21 mouse cellular contexts compared by ENCODE assay signal in the genomic region with DNA sequence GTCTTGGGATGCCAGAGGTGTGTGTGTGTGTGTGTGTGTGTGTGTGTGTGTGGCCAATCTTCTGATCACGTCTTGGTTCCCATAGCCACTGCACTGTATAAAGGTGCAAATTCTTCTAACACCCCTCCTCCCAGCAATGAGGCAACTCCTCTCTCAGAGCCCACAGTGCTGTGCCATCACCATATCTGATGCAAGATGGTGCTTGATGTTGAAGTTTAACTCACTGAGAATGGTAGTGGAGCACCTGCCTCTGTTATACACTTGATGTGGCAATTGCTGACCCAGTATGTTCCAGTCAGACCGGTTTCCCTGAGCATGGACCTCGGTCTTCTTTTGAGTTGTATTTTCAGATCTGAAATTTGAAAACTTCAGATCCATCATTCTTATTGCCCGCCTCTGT. TPM values are rescaled to one million over a fixed set of nuclear protein-coding genes. Genes with fewer than 3 reads are reported as not detected.
A peak's percentile ranks its signal among the peaks of the same experiment; 100 is the strongest.
DNase-seq lines count a peak whose midpoint lies in the region; ATAC-seq and TF ChIP-seq lines count a peak whose summit lies in the region.
"Had no signal": no experiment of that assay in that cellular context is flagged by ENCODE, and none has a peak within 500 bp of the region (broad histone marks: within the 10 kb centered on the region; RNA-seq: fewer than 3 reads in every experiment).

No protein-coding gene starts in this region.

- no peak for TF ChIP-seq POLR2A in lung, adult 2 months (IDR thresholded peaks at IDR 0.05; ENCODE audit: borderline replicate concordance, extremely low read depth, low read depth, low read length)

- no peak for TF ChIP-seq EP300 in liver, postnatal 0 days (IDR thresholded peaks at IDR 0.05; ENCODE audit: low read depth)
- peak; percentile 26; the same call in 1 of the 2 replicates for TF ChIP-seq EP300 in lung, postnatal 0 days (IDR thresholded peaks at IDR 0.05)

- H3K36me3 ChIP-seq in liver, postnatal 0 days (replicated peaks; ENCODE audit: insufficient read depth, low read length) = no peaks in the 10 kb centered on the region
- no peaks in the 10 kb centered on the region for H3K36me3 ChIP-seq in liver, embryonic 11.5 days (ENCODE audit: control insufficient read depth, insufficient read depth, low read length)
- no peaks in the 10 kb centered on the region for H3K36me3 ChIP-seq in lung, postnatal 0 days (ENCODE audit: insufficient read depth, low read length)
- H3K36me3 ChIP-seq: embryonic facial prominence, embryonic 10.5 days; embryonic facial prominence, embryonic 12.5 days; forebrain, embryonic 15.5 days had no signal

- TF ChIP-seq CTCF in liver, postnatal 0 days (IDR thresholded peaks at IDR 0.05; ENCODE audit: low read depth) = no peak
- TF ChIP-seq CTCF in lung, postnatal 0 days (IDR thresholded peaks at IDR 0.05) = no peak
- no peak for TF ChIP-seq CTCF in lung, adult 2 months (IDR thresholded peaks at IDR 0.05; ENCODE audit: insufficient read depth, low read length)

- no peak overlapping the region for H3K4me2 ChIP-seq in liver, postnatal 0 days (ENCODE audit: low read depth, low read length)
- no peak overlapping the region for H3K4me2 ChIP-seq in liver, embryonic 11.5 days
- H3K4me2 ChIP-seq in lung, postnatal 0 days (replicated peaks; ENCODE audit: low read depth, low read length) = no peak overlapping the region
- H3K4me2 ChIP-seq: embryonic facial prominence, embryonic 12.5 days; forebrain, embryonic 13.5 days; forebrain, embryonic 15.5 days had no signal

- no peaks in the 10 kb centered on the region for H3K4me1 ChIP-seq in liver, postnatal 0 days (ENCODE audit: insufficient read depth)
- H3K4me1 ChIP-seq in liver, embryonic 11.5 days (replicated peaks; ENCODE audit: control insufficient read depth, insufficient read depth, low read length) = no peaks in the 10 kb centered on the region
- H3K4me1 ChIP-seq in lung, postnatal 0 days (ENCODE audit: insufficient read depth, low read depth, low read length) = no peaks in the 10 kb centered on the region
- H3K4me1 ChIP-seq in lung, adult 2 months (ENCODE audit: control insufficient read depth, insufficient read depth, low read length) = no peaks in the 10 kb centered on the region
- H3K4me1 ChIP-seq: forebrain, embryonic 15.5 days had no signal

- no peak for DNase-seq in liver, postnatal 0 days
- no peak for DNase-seq in liver, embryonic 11.5 days (ENCODE audit: low spot score)
- peak; percentile 65 for DNase-seq in lung, postnatal 0 days (ENCODE audit: low spot score)
- DNase-seq in lung, adult 2 months = no peak
- DNase-seq in lung, postnatal 25 days (ENCODE audit: low spot score) = peak; percentile 31
- no peak for DNase-seq in kidney, adult 11 months
- no peak for DNase-seq in embryo, embryonic 9.5 days (ENCODE audit: extremely low spot score)
- DNase-seq: adrenal gland, adult 2 months; adrenal gland, postnatal 10 days; adrenal gland, postnatal 25 days; cerebellum, adult 11 months; cerebellum, adult 18-20 months; cerebellum, adult 8-10 months; cerebellum, adult 9-11 months; cerebellum, postnatal 14 days; cerebellum, postnatal 36 days; embryo, embryonic 11 days had no signal

- ATAC-seq in liver, postnatal 0 days = peak; percentile 81
- ATAC-seq in liver, embryonic 11.5 days (replicated peaks; ENCODE audit: low FRiP score) = no peak
- ATAC-seq in lung, postnatal 0 days = peak; percentile 57
- ATAC-seq: forebrain, embryonic 13.5 days; forebrain, embryonic 15.5 days had no signal

- WGBS in liver, postnatal 0 days (ENCODE audit: insufficient replicate concordance) = 67% methylated on average over 4 of the region's 4 CpGs
- WGBS in liver, embryonic 11.5 days = 70% methylated on average over 4 of the region's 4 CpGs
- WGBS in lung, postnatal 0 days = 62% methylated on average over 4 of the region's 4 CpGs
- WGBS in lung, adult 2 months = 81% methylated on average over 4 of the region's 4 CpGs

- H3K27me3 ChIP-seq in liver, postnatal 0 days (ENCODE audit: insufficient read depth, low read length) = 0 out of 2 replicates have a peak, but pooled peaks cover under 1% of the 10 kb centered on the region
- peaks cover 16% of the 10 kb centered on the region for H3K27me3 ChIP-seq in liver, embryonic 11.5 days (replicated peaks; ENCODE audit: control insufficient read depth, insufficient read depth, low read length)
- no peaks in the 10 kb centered on the region for H3K27me3 ChIP-seq in lung, postnatal 0 days (replicated peaks; ENCODE audit: insufficient read depth, low read length)

- H3K4me3 ChIP-seq in liver, postnatal 0 days (ENCODE audit: low read depth, low read length) = no peak overlapping the region
- no peak overlapping the region for H3K4me3 ChIP-seq in liver, embryonic 11.5 days (ENCODE audit: low read depth, low read length)
- H3K4me3 ChIP-seq in lung, postnatal 0 days (ENCODE audit: low read depth, low read length) = no peak overlapping the region
- no peak overlapping the region for H3K4me3 ChIP-seq in lung, adult 2 months (replicated peaks; ENCODE audit: extremely low read depth, low read depth, low read length)
- H3K4me3 ChIP-seq: embryonic facial prominence, embryonic 10.5 days; embryonic facial prominence, embryonic 12.5 days; forebrain, embryonic 13.5 days; forebrain, embryonic 15.5 days had no signal

- no peak overlapping the region for H3K27ac ChIP-seq in liver, postnatal 0 days (ENCODE audit: low read depth)
- no peak overlapping the region for H3K27ac ChIP-seq in liver, embryonic 11.5 days (ENCODE audit: low read depth, low read length)
- no peak overlapping the region for H3K27ac ChIP-seq in lung, postnatal 0 days (ENCODE audit: low read length)
- H3K27ac ChIP-seq: embryonic facial prominence, embryonic 10.5 days; embryonic facial prominence, embryonic 12.5 days; forebrain, embryonic 13.5 days; forebrain, embryonic 15.5 days had no signal

- H3K9ac ChIP-seq in liver, postnatal 0 days (replicated peaks) = no peak overlapping the region
- no peak overlapping the region for H3K9ac ChIP-seq in liver, embryonic 11.5 days (ENCODE audit: low read depth, low read length)
- no peak overlapping the region for H3K9ac ChIP-seq in lung, postnatal 0 days (replicated peaks; ENCODE audit: low read depth)
- H3K9ac ChIP-seq: embryonic facial prominence, embryonic 12.5 days; forebrain, embryonic 13.5 days; forebrain, embryonic 15.5 days had no signal

- no peaks in the 10 kb centered on the region for H3K9me3 ChIP-seq in liver, postnatal 0 days (ENCODE audit: low read length)
- H3K9me3 ChIP-seq in liver, embryonic 11.5 days (ENCODE audit: control insufficient read depth, low read length) = no peaks in the 10 kb centered on the region
- H3K9me3 ChIP-seq in lung, postnatal 0 days (ENCODE audit: low read length) = no peaks in the 10 kb centered on the region
- H3K9me3 ChIP-seq: embryonic facial prominence, embryonic 10.5 days; embryonic facial prominence, embryonic 12.5 days; forebrain, embryonic 13.5 days; forebrain, embryonic 15.5 days had no signal

RNA-seq across cellular contexts. Expression of gene Ttc1, which starts 22.3 kb away (rescaled TPM):
- 31.8 and 33.4 TPM in 2 replicates for polyA plus RNA-seq in liver, postnatal 0 days (2015; fragmentation: Nextera tagmentation; extraction: Ambion mirVana)
- polyA plus RNA-seq in liver, embryonic 11.5 days (2014; fragmentation: Nextera tagmentation; extraction: Ambion mirVana) = 75.4 and 76.1 TPM in 2 replicates
- 53.2 TPM in 2 replicates for polyA plus RNA-seq in lung, postnatal 0 days (2015; fragmentation: Nextera tagmentation; extraction: Ambion mirVana)
- polyA plus RNA-seq in lung, adult 2 months (2012; rRNA removed) = 6.0 and 10.7 TPM in 2 replicates

Comparison
In these comparisons a context has a peak if more than half of its experiments do, and no peak if none do; other contexts are left out.
1. DNase-seq: peak in lung, postnatal 0 days (single experiment) and lung, postnatal 25 days (single experiment); none in liver, postnatal 0 days (single experiment), liver, embryonic 11.5 days (single experiment), lung, adult 2 months (single experiment), kidney, adult 11 months (single experiment) and embryo, embryonic 9.5 days (single experiment).